Mouse (Mus musculus): Measurements from ENCODE around the gene S100a13. TPM values are rescaled to one million over a fixed set of nuclear protein-coding genes. Genes with fewer than 3 reads are reported as not detected.

The S100a13 gene
- total RNA-seq (2023) = 37.8 TPM

GRCm38 (mm10) chr3:90513796-90514590 lies at the start of gene S100a13, which contains the start of gene S100a1:
Gene S100a13 (plus strand): TSS chr3:90514435.
Gene S100a1 (minus strand): TSS chr3:90514392.

GRCm38 (mm10) chr3:90465686-90466310 lies 48.4 kb upstream of the S100a13 start, which contains the start of gene Npr1:
Gene Npr1 (minus strand): TSS chr3:90465866.

DNA sequence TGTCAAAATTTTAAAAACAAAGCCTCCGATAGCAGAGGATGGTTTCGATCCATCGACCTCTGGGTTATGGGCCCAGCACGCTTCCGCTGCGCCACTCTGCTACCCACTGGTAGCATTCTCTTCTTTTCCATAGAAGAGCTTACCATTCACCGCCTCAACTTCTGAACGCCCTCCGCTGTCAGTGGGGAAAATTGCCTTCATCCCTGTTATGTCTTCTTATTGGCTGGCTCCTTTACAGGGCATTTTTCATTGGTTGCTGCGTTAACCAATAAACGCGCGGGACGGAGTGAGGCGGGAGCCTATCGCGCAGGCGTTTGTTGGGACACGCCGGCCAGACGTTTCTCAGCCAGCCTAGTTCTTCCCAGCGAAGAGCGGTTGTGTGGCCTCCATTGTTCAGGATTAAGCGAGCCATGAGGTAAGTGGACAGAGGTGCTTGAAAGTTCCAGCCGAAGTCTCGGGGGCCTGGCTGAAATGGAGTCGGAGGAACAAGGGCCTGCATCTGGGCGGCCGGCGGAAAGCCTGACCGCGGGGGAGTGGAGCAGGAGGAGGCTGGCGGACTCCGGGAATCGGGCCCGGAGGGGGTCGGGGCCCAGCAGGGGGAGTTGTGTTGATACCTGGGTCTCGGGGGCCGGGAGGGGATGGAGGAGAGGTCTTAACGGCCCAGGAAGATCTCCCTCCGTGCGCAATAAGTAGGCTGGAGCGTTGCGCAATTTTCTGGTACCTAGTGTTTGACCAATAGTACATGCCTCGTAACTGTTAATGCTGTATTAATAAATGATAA lies 38.2 kb upstream of the S100a13 start, which contains the start of gene Ilf2:
Gene Ilf2 (plus strand): TSS at position 296 of the 781 bp plus-strand sequence.

DNA sequence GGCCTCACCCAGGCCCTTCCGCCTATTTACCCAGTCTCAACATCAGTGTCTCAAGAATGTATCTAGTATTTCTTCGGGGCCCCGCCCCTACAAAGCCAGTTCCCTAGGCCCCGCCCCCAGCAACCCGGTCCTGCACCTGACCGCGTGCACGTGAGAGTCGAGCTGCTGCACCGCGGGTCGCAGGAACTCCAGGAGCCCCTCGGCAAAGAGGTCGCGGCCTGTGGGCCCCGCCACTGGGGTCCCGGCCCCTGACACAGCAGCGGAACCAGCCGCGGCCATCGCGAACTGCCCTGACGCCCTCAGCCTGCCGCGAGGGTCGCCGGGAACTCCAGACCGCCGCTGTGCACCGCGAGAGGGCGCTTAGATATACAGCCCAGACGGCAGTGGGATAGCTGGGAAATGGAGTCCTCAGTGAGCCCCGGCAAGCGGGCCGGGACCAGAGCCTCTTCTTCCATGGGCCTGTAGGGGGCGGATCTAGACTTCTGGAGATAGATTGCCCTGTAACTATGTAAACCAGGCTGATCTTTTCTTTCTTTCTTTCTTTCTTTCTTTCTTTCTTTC lies 23.5 kb upstream of the S100a13 start, which contains the start of gene Snapin:
Gene Snapin (minus strand): TSS at position 338 of the 561 bp plus-strand sequence.

DNA sequence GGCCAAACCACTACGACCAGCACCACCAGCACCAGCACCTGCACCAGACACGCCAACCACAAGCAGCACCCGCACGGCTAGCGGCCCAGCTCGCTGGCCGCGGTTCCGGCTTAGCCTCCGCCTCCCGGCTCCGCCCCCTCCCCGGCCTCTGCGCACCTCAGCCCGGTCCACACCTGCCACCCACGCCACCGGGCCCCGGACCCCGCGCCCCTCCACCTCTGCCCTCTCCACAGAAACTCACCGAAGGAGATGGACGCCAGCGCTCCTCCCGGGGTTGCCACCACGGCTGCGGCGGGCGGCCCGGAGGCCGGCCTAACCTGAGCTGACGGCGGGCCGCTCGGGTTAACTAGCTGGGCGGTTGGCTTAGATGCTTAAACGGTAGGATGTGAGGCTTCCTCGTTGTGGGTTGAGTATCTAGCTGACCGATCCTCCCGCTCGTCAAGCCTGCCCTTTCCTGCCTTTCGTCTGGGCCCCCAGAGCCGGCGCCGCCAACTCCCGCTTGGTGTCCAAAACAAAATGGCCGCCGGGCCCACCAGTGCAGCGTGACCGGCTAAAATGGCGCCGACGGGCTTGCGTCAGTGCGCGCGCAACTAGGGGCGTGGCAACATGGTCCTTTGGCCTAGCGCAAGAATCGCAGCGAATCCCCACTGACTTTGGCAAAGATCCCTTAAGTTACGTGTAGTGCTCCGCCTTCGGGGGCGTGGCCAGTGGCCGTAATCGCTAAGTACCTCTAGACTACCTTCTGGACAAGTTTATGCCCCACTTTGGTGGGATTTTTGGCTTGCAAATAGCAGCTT lies 5.1 kb upstream of the S100a13 start, which contains the start of gene Chtop:
Gene Chtop (minus strand): TSS at position 549 of the 797 bp plus-strand sequence.

GRCm38 (mm10) chr3:90526580-90526979 lies 12.3 kb downstream of the S100a13 start, which contains the start of gene S100a14:
Gene S100a14 (plus strand): TSS chr3:90526856.

DNA sequence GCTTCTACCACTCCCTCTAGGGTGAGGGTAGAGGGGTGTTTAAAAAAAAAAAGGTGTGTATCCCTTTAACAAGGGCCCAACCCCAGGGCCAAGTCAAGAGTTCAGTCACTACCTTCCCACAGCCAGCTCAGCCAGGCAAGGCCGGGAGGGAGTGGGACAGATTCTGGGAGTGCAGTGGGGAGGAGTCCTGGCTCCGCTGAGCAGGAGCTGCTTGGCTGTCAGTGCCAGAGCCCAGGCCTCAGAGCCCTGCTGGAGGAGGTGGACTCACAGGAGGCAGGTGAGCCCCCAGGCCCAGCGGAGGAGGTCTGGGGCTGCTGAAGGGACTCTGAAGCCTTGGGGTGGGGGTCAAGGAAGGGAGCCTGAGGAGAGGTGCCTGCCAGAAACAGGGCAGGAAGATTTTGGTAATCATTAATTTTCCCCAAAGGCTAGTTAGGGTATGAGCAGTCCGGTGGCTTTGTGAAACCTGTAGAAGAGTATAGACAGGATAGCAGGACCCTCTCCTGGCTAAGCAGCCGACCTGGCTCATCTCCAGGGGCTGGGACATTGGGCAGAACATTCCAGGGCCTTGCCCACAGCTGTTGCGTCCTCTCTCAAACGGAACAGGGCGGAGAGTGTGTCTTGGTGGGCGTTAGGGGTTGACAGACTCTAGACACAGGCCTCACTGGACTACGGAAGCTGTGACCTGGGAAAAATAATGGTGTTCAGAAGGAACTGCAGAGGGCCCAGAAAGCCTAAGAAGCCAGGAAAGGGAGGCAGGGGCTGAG lies 23.1 kb downstream of the S100a13 start, which contains the start of gene S100a16:
Gene S100a16 (plus strand): TSS at position 114 of the 764 bp plus-strand sequence.

DNA sequence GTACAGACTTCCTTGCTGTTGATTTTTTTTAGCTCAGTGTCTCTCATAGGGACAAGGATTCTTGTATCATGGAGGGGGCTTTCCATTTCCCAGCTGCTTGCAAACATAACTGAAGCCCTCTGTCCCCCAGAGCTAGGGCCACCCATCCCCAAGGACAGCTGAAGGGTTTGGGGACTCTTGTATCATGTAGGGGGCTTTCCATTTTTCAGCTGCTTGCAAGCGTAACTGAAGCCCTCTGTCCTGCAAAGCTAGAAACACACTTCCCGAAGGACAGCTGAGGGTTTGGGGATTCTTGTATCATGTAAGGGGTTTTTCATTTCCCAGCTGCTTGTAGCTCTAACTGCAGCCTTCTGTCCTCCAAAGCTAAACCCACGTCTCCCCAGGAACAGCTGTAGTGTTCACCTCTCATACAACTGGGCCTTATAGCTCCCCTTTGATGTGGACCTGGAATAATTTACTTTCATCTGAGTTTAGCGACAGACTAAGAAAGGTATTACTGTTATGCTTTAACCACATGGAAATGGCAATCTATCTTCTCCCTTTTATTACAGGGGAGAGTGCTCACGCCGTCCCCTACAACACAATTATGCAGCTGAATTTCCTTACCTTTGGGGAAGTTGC lies 45.9 kb downstream of the S100a13 start, which contains the start of gene S100a3:
Gene S100a3 (plus strand): TSS at position 571 of the 621 bp plus-strand sequence.

Other genes with a start within 250 kb of the S100a13 start
- gene Dennd4b, start 249.2 kb upstream of the S100a13 start, total RNA-seq (2023) = 67.2 TPM
- 122 TPM for gene Gatad2b, start 221.3 kb upstream of the S100a13 start, total RNA-seq (2023)
- 1.3 TPM for gene Slc27a3, start 124.5 kb upstream of the S100a13 start, total RNA-seq (2023)
- gene Ints3, start 80.8 kb upstream of the S100a13 start, total RNA-seq (2023) = 52.6 TPM
- gene Npr1, start 48.6 kb upstream of the S100a13 start, total RNA-seq (2023) = 1.6 TPM
- gene Ilf2, start 38.3 kb upstream of the S100a13 start, total RNA-seq (2023) = 84.0 TPM
- 42.1 TPM for gene Snapin, start 23.4 kb upstream of the S100a13 start, total RNA-seq (2023)
- gene Chtop, start 4.9 kb upstream of the S100a13 start, total RNA-seq (2023) = 211 TPM
- gene S100a1, start within 50 bp of the S100a13 start, total RNA-seq (2023) = 2.2 TPM
- gene S100a14, start 12.4 kb downstream of the S100a13 start, total RNA-seq (2023) = 1.2 TPM
- gene S100a16, start 22.8 kb downstream of the S100a13 start, total RNA-seq (2023) = 0.71 TPM
- gene S100a3, start 46.1 kb downstream of the S100a13 start, total RNA-seq (2023) = not detected
- not detected for gene S100a2, start 75.8 kb downstream of the S100a13 start, total RNA-seq (2023)
- not detected for gene Gm42674, start 87.5 kb downstream of the S100a13 start, total RNA-seq (2023)
- 16.8 TPM for gene S100a4, start 89.3 kb downstream of the S100a13 start, total RNA-seq (2023)
- gene S100a5, start 94.1 kb downstream of the S100a13 start, total RNA-seq (2023) = not detected
- 14.4 TPM for gene S100a6, start 98.4 kb downstream of the S100a13 start, total RNA-seq (2023)
- gene S100a7a, start 139.6 kb downstream of the S100a13 start, total RNA-seq (2023) = not detected
- 19.6 TPM for gene S100a8, start 154.5 kb downstream of the S100a13 start, total RNA-seq (2023)
- gene S100a9, start 181.3 kb downstream of the S100a13 start, total RNA-seq (2023) = 18.9 TPM
- not detected for gene Pglyrp4, start 212.5 kb downstream of the S100a13 start, total RNA-seq (2023)